Mouse (Mus musculus) lung, postnatal 14 days (tissue): ENCODE measurements at regions not wholly inside any gene's neighbourhood (a gene's known extent, or its start where the extent isn't known, plus 50 kb on each side); places are given as distances from the start of the nearest gene placed in this dataset.
A peak's percentile ranks its signal among the peaks of the same experiment; 100 is the strongest.

Experiments used
- DNase-seq: peaks from one replicate; pipeline ENCODE4 v3.0.0; 2021

DNA sequence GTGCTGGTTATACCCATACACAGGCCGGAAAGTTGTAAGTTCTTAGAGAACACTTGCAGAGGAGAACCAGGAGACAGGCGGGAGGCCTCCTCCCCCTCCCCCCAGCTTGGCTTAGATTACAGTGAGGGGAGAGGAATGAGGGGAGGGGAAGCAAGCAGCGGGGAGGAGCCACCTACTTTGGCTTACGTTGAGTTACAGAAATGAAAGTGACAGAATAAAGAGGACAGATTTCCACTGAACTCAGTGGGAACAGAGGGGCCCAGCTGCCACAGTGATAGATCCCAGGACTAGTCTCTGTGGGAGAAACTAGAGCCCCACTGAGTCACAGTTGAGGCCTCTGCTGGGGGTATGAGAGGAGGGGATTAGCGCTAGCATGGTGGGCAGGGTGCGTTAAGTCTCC, 86.5 kb upstream of the Gm11983 start:
- DNase-seq, result peak; percentile 4

GRCm38 (mm10) chr11:6918546-6918945, 81.1 kb upstream of the Gm11983 start:
- DNase-seq, result no peak

- no peak for DNase-seq
Observed at GRCm38 (mm10) chr11:6905630-6906029, 68.2 kb upstream of the Gm11983 start.

DNA sequence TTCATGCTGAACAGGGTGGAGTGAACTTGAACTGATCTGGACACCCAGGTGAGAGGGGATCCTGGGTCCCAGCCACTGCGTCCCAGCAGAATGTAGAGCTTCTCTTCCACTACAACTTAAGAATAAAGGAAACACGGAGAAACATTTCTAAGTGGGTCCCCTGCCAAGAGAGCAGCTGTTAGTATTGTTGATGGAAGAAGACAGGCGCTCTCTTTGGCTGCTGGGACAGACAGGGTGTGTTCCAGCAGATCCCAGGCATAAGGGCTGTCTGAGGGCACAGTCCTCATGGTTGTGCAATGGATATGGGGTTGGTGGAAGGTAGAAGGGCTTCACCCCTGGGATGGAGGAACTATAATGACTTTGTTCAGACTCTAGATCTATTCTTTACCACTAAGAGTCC, 65.5 kb upstream of the Gm11983 start:
- peak; percentile 9 for DNase-seq

DNA sequence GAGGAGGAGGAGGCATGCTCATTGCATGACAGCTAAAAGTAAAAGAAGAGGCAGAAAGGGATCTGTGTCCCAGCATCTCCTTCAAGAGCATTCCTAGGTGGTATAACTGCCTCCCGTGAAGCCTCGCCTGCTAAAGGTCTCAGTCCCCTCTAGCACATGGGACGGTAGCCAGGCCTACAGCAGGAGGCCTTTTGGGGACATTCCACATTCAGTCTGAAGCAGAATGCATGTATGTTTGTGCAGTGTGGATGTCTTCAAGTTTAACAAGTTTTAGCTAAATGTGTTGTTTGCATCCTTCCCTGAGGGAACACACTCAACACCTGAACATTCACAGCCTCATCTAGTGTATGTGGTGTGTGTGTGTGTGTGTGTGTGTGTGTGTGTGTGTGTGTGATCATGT, 64.8 kb upstream of the Gm11983 start:
- DNase-seq, result no peak

- no peak for DNase-seq
Observed at GRCm38 (mm10) chr11:6900769-6901481, 63.5 kb upstream of the Gm11983 start.

- no peak for DNase-seq
Observed at GRCm38 (mm10) chr11:6900357-6900756, 62.9 kb upstream of the Gm11983 start.

- DNase-seq, result no peak
Observed at GRCm38 (mm10) chr11:6899271-6900005, 62.0 kb upstream of the Gm11983 start.

- DNase-seq, result no peak
Observed at GRCm38 (mm10) chr11:6898357-6899097, 61.1 kb upstream of the Gm11983 start.

GRCm38 (mm10) chr11:6895786-6896093, 58.3 kb upstream of the Gm11983 start:
- DNase-seq, result no peak

DNA sequence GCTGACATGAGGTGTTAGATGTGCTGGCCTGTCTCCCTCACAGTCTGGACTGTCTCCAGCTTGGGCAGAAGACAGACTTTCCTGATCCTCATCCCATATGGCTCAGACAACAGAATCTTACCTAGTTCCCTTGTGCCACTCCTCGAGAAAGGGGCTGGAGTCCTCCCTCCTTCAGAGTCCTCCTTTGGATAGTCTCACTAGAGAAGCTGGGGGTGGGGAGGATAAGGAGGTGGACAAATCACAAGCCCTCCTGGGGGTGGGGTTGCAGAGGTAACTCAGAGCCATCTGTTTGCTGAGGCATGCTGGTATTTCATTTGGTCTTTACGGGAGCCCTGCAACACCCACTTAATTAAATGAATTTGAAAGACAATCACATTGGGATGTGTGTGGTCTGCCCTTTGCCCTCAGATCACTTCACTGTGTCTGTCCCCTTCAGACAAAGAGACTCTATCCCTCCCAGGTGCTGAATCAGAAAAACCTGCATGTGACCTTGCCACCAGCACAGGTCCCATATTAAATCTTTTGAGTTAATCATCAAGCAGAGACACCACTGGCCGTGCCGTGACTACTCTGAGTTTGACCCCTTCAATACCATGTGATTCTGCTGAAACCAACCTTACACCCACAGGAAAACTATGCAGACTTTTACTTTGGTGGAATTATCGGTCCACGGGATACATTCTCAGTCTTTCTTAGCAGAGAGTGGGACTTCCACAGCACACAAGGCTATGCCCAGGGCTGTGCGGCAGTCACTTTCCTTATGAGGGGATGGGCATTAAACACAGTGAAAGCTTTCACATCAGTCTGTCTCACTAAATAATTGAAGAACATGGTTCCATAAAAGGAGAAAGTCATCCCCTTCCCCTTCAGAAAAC, 57.7 kb upstream of the Gm11983 start:
- no peak for DNase-seq

DNA sequence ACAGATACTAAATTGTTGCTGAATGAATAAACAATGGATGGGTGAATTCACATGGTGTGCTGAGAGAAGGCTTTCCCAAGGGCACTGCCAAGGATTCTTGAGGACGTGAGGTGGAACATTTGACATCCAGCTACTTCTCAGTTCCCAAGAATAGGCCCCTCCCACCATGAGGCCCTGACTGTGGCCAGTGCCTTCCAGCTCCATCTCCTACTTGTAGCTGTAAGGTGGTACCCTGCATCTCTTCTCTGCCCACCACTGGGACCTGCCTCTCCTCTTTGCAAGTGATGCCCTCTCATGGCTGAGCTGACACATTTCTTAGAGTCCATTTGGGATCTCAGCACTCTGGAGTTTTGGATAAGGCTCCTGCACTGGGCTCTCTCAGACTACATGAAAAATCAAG, 56.3 kb upstream of the Gm11983 start:
- no peak for DNase-seq

- no peak for DNase-seq
Observed at GRCm38 (mm10) chr11:6893063-6893462, 55.6 kb upstream of the Gm11983 start.

- DNase-seq, result no peak
Observed at GRCm38 (mm10) chr11:6890450-6890849, 53.0 kb upstream of the Gm11983 start.

DNA sequence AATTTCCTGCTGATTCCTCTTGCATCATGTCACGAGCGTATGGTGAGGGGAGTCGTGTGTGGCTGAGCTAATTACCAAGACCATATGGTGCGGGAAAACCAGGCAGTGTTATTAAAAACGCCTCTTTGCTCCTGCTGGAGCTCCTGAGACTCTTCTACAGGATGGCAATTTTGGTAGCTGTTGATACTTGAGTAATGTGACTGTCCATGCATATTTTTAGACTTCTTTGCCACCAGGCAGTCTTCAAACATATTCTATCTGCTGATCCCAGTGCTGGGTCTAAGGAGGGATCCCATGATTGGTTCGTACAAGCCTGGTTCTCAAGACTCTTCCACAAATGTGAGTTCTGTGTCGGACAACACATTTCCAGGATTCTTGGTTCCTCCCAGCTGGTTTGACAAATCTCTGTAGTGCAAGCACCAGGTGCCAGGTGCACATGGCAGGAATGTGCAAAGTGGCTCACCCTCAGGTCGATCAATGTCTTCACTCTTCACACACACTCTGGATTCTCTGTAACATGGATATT, 52.3 kb upstream of the Gm11983 start:
- no peak for DNase-seq

DNA sequence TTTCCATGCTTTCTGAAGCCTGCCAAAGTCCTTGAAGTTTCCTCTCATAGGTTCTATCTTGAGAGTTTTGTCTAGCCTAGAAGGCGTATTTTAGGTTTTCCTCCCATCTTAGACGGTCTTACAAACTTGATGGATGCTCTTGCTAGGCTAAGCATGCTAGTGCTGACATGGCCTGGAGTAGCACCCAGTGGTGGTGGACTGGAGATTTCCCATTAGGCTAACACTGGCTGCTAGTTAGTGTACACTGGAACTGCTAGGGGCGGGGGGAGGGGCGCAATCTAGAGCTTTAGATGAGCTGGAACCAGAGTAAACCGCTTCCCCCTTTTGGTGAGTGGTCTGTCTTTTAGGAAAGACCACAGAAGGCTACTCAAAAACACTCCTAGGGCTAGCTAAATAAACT, 51.7 kb upstream of the Gm11983 start:
- DNase-seq, result no peak
